Mouse (Mus musculus) midbrain, embryonic 14.5 days (tissue): ENCODE measurements around the gene Frs2. TPM values are rescaled to one million over a fixed set of nuclear protein-coding genes. Genes with fewer than 3 reads are reported as not detected.
"Not testable (repeated sequence)": the region's sequence is repeated elsewhere in the genome, so short reads cannot be mapped to it uniquely, and the experiment has no call there.

Experiments
- ATAC-seq: fragments of 200-750 bp; cut with Nextera tagmentation; 2 replicates; pipeline ENCODE4 v1.8.0; 2017; ENCODE audit warnings: moderate number of reproducible peaks, moderate library complexity; ENCODE audit not compliant: low FRiP score, low TSS enrichment
- DNase-seq: peaks from one replicate; pipeline ENCODE4 v3.0.0-alpha.2; 2015
- H3K27ac ChIP-seq: fragments of 300-500 bp; sonication (generic); replicated peaks from 2 replicates; pipeline ENCODE4 v1.5.1; 2014; ENCODE audit warnings: mild to moderate bottlenecking, low read depth, low read length, moderate library complexity
- H3K27me3 ChIP-seq: fragments of 300-500 bp; sonication (generic); 2 replicates; pipeline ENCODE4 v1.6.1; 2014; ENCODE audit warnings: low read length, control low read depth, mixed read lengths; ENCODE audit not compliant: control insufficient read depth, insufficient read depth
- H3K36me3 ChIP-seq: fragments of 300-500 bp; sonication (generic); 2 replicates; pipeline ENCODE4 v1.6.1; 2014; ENCODE audit warnings: low read length, control low read depth; ENCODE audit not compliant: control insufficient read depth, insufficient read depth
- H3K4me1 ChIP-seq: fragments of 300-500 bp; sonication (generic); 2 replicates; pipeline ENCODE4 v1.6.1; 2014; ENCODE audit warnings: mild to moderate bottlenecking, antibody characterized with exemption, low read length, control low read depth; ENCODE audit not compliant: control insufficient read depth, insufficient read depth
- H3K4me2 ChIP-seq: fragments of 300-500 bp; sonication (generic); 2 replicates; pipeline ENCODE4 v1.6.1; 2014; ENCODE audit warnings: mild to moderate bottlenecking, low read length, moderate library complexity
- H3K4me3 ChIP-seq: fragments of 300-500 bp; sonication (generic); replicated peaks from 2 replicates; pipeline ENCODE4 v1.5.1; 2014; ENCODE audit warnings: low read depth, low read length
- H3K9ac ChIP-seq: fragments of 300-500 bp; sonication (generic); replicated peaks from 2 replicates; pipeline ENCODE4 v1.6.1; 2014; ENCODE audit warnings: mild to moderate bottlenecking, low read length, moderate library complexity
- H3K9me3 ChIP-seq: fragments of 300-500 bp; sonication (generic); 2 replicates; pipeline ENCODE4 v1.6.1; 2016; ENCODE audit warnings: low read length, control low read depth, mixed read lengths; ENCODE audit not compliant: control insufficient read depth
- WGBS: fragments of 180-500 bp; shearing (Covaris S2); extraction: QIAGEN DNeasy Blood & Tissue Kit; methylation state at CpG from one replicate; pipeline ENCODE4 v1.1.7; 2014; 5-methylcytosine and 5-hydroxymethylcytosine counted together
- polyA plus RNA-seq: library from polyadenylated mRNA; unstranded; fragments of >200 nt; fragmentation: Nextera tagmentation; extraction: Ambion mirVana; gene quantifications from 2 replicates; pipeline ENCODE4 v1.2.1, GENCODE M21; 2014

Frs2 gene
- polyA plus RNA-seq, 1 experiment from 2014 or later: 30.3 TPM

DNA sequence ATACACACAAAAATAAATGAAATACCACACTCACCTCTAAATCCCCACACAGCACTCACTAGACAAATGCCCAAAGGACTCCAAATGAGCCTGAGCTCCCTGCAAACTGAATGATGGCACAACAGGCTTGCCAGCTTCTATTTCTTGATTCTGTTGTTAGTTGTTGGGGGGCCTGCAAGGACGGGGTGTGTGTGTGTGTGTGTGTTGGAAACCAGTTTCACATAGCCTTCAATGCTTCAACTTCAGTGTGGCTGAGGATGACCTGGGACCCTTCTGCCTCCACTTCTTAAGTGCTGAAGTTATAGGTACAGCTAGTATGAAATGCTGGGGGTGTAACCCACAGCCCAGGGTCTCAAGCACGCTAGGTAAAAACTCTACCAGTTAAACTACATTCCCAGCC lies 5.0 kb downstream of the Frs2 start:
- ATAC-seq (no peak), DNase-seq (no peak)
- Histone ChIP-seq H3K9me3 (no peaks in the 10 kb centered on the region), H3K4me1 (no peaks in the 10 kb centered on the region), H3K36me3 (no peaks in the 10 kb centered on the region), H3K27ac (no peak overlapping the region), H3K4me2 (no peak overlapping the region), H3K4me3 (no peak overlapping the region), H3K27me3 (no peaks in the 10 kb centered on the region), H3K9ac (no peak overlapping the region)
- WGBS: 87% methylated on average over 2 of the region's 2 CpGs

DNA sequence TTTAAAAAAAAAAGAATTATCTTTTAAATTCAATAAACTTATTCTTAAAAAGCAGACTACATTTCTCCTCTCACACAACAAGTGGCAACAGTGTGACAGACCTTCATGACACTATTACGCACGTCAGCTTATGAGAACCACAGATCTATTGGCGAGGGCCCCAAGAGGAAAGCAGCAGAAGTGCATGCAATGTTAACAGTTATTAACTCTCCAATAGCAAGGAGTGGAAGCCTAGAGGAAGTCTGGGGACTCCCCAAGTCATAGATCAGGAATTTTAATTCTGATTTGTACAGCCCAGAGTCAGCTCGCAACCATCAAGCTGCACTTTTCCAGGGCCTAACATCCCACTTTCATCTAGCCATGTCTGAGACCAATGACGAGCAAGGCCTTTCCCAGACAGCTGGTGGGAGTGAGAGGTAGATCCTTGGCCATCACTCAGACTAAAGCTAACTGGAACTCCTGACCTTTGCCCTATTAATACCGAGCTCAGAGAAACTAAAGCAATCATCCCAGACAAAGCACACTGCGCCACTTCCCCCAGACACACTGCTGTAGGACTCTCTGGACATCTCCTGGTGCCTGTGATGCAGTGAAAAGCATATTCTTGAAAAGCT lies 6.3 kb downstream of the Frs2 start:
- no peak overlapping the region for H3K4me3 ChIP-seq
- ATAC-seq (no peak), DNase-seq (no peak)

DNA sequence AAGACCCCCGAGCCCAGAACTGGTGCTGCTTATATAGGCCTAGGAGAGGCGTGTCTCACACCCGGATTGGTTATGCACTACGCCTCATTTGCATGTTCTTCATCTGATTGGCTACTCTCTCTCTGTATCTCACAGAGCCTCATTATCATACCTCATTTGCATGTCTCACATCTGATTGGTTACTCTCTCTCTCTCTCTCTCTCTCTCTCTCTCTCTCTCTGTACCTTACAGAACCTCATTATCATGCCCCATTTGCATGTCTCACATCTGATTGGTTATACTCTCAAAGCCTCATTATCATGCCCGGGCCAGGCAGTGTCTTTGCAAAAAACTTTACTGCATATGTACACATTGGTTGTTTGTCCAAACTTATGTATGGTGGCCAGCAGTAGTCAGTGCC lies 16.8 kb downstream of the Frs2 start:
- not testable (repeated sequence) for ATAC-seq, H3K4me2 ChIP-seq, H3K4me3 ChIP-seq, H3K9ac ChIP-seq, H3K9me3 ChIP-seq, DNase-seq, H3K27ac ChIP-seq, H3K36me3 ChIP-seq, H3K4me1 ChIP-seq, H3K27me3 ChIP-seq
- 92% methylated on average over 5 of the region's 5 CpGs for WGBS

More for the DNA sequence above, 6.3 kb downstream of the Frs2 start:
- Histone ChIP-seq H3K9me3 (no peaks in the 10 kb centered on the region), H3K9ac (no peak overlapping the region), H3K4me2 (no peak overlapping the region), H3K4me1 (no peaks in the 10 kb centered on the region), H3K27me3 (no peaks in the 10 kb centered on the region), H3K36me3 (no peaks in the 10 kb centered on the region), H3K27ac (no peak overlapping the region)
- WGBS: 55% methylated on average over 7 of the region's 7 CpGs

DNA sequence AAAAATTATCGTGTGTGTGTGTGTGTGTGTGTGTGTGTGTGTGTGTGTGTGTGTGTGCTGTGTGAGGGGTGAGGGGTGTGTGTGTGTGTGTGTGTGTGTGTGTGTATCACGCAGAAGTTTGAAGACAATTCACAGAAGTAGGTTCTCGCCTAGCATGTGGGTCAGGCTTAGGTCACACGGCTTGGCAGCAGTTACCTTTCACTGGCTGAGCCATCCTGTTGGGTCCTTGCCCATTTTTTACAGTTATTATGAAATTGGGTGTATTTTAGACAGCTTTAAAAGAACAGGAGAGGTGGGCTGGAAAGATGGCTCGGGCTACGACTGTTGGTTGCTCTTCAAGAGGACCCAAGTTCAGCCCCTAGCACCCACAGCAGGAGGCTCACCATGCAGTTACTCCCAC lies 18.3 kb downstream of the Frs2 start:
- no peaks in the 10 kb centered on the region for H3K4me1 ChIP-seq
- no peak for DNase-seq
- H3K4me2 ChIP-seq: no peak overlapping the region
- WGBS: 95% methylated on average over 6 of the region's 6 CpGs
- H3K27me3 ChIP-seq: no peaks in the 10 kb centered on the region
- no peaks in the 10 kb centered on the region for H3K9me3 ChIP-seq
- H3K4me3 ChIP-seq: no peak overlapping the region
- no peak overlapping the region for H3K27ac ChIP-seq
- no peak for ATAC-seq
- no peaks in the 10 kb centered on the region for H3K36me3 ChIP-seq
- no peak overlapping the region for H3K9ac ChIP-seq

DNA sequence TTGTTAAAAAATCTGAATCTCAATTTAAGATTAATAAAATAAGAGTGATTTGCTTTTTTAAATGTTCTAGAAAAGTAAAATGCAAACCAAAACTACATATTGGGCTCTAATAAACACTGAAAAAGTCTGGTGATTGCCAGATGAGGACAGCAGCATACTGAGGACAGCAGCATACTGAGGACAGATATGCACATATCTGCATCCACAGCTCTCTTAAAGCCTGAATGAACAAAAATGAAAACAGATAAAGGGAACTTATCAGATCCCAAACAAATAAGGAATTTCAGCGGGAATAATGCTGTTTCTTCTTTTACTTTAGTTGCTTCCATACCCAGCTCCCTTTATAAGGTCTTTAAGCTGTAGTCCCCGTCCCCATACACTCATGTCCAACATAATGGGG lies 19.6 kb downstream of the Frs2 start:
- Histone ChIP-seq H3K4me1 (no peaks in the 10 kb centered on the region), H3K27me3 (no peaks in the 10 kb centered on the region), H3K4me2 (no peak overlapping the region), H3K27ac (no peak overlapping the region), H3K36me3 (no peaks in the 10 kb centered on the region), H3K4me3 (no peak overlapping the region), H3K9ac (no peak overlapping the region), H3K9me3 (no peaks in the 10 kb centered on the region)
- 86% methylated on average over 2 of the region's 2 CpGs for WGBS
- no peak for DNase-seq
- ATAC-seq: no peak

DNA sequence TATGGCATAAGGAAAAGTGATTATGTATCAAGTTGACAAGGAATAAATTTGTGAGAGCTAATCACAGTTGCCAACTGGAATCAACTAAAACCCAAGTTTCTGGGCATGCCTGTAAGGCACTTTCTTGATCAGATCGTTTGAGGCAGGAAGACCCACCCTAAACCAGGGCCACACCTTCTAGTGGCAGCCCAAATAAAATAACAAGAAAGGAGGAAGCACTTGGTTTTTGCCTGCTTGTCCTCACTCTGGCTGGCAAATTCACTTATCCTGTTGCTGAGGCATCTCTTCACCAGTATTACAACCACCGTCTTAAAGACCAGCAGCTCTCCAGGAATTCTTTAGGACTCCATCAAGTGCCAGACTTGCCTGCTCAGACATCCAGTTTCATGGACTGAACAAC lies 20.9 kb downstream of the Frs2 start:
- no peaks in the 10 kb centered on the region for H3K27me3 ChIP-seq
- WGBS: 84% methylated on average over 2 of the region's 2 CpGs
- no peaks in the 10 kb centered on the region for H3K36me3 ChIP-seq
- H3K4me3 ChIP-seq: no peak overlapping the region
- ATAC-seq (no peak), DNase-seq (no peak)
- H3K9ac ChIP-seq: no peak overlapping the region
- H3K27ac ChIP-seq: no peak overlapping the region
- no peaks in the 10 kb centered on the region for H3K4me1 ChIP-seq
- H3K4me2 ChIP-seq: no peak overlapping the region
- no peaks in the 10 kb centered on the region for H3K9me3 ChIP-seq

DNA sequence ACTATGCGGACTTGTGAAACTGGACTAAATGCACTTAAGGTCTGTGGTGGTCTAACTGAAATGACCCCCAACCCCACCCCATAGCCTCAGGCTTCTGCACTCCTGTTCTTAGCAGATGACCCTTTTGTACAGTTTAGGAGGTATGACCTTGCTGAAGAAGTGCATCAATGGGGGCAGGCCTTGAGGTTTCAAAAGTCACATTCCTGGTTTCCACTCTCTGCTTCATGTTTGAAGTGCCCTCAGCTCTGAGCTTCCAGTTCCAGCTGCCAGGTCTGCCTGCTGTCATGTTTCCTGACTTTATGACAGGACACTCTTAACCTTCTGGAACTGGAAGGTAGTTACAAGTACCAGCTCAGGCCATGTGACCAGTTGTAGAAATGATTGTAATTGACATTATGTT lies 21.6 kb downstream of the Frs2 start:
- WGBS: 88% methylated on average over 1 of the region's 1 CpGs
- Histone ChIP-seq H3K27me3 (no peaks in the 10 kb centered on the region), H3K4me1 (no peaks in the 10 kb centered on the region), H3K27ac (no peak overlapping the region), H3K4me2 (no peak overlapping the region), H3K9me3 (no peaks in the 10 kb centered on the region), H3K36me3 (no peaks in the 10 kb centered on the region), H3K4me3 (no peak overlapping the region), H3K9ac (no peak overlapping the region)
- DNase-seq (no peak), ATAC-seq (no peak)

DNA sequence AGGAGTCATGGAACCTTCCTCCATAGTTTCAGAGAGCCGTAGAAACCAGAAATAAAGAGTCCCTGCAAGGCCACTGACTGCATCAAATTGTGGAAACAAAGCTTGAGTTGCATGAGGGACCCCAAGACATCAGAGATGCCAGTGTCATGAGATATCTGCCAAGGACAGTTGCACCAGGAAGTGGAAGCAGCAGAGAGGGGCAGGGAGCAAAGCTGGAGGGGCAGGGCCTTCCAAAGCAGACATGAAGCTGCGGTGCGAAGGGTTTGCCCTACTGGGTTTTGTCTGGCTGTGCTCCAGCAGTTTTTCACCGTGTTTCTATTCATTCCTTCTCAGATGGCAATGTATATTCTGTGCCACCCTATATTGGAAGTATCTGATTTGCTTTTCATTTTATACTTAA lies 22.1 kb downstream of the Frs2 start:
- Histone ChIP-seq H3K27me3 (no peaks in the 10 kb centered on the region), H3K27ac (0 out of 2 replicates have a peak overlapping the region, but pooled peaks have one; percentile 9), H3K9ac (no peak overlapping the region), H3K4me2 (no peak overlapping the region), H3K4me1 (no peaks in the 10 kb centered on the region), H3K9me3 (no peaks in the 10 kb centered on the region), H3K36me3 (no peaks in the 10 kb centered on the region), H3K4me3 (no peak overlapping the region)
- no peak for ATAC-seq
- DNase-seq: no peak
- 74% methylated on average over 4 of the region's 4 CpGs for WGBS

DNA sequence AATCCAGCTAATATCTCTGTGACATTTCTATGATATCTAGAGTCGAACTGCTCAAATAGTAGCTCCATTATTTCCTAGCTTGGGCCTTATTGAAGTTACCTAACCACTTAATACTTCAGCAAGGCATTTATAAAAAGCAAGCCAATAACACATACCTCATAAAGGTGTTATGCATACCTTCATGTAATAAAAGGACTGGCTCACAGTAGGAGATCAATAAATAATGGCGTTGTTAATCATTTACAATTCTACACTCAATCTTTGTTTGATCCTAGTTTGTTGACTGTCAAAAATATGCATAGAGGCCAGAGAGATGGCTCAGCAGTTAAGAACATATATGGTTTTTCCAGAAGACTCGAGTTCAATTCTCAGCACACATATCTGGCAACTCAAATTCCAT lies 26.9 kb downstream of the Frs2 start:
- Histone ChIP-seq H3K9ac (no peak overlapping the region), H3K4me1 (no peaks in the 10 kb centered on the region), H3K4me3 (no peak overlapping the region), H3K4me2 (no peak overlapping the region), H3K27ac (no peak overlapping the region), H3K27me3 (no peaks in the 10 kb centered on the region), H3K36me3 (no peaks in the 10 kb centered on the region), H3K9me3 (no peaks in the 10 kb centered on the region)
- no peak for DNase-seq
- no peak for ATAC-seq
- WGBS: 93% methylated on average over 3 of the region's 3 CpGs
